ENCODE assay signal across 12 mouse cellular contexts in genomic region chr8:45775481-45775880, GRCm38 (mm10).
"Had no signal": no experiment of that assay in that cellular context is flagged by ENCODE, and none has a peak within 500 bp of the region (broad histone marks: within the 10 kb centered on the region; RNA-seq: fewer than 3 reads in every experiment).

No protein-coding gene starts in this region.

- DNase-seq: retina, postnatal 1 day; right cerebral cortex, adult 18-20 months; right cerebral cortex, postnatal 14 days; right cerebral cortex, postnatal 25 days; right cerebral cortex, postnatal 4 days; spleen, adult 18-20 months; thymus, adult 18-20 months; thymus, adult 2 months; thymus, postnatal 14 days; thymus, postnatal 25 days; thymus, postnatal 36 days; thymus, postnatal 4 days had no signal
